Mouse (Mus musculus): Measurements from ENCODE around the gene Nup50. TPM values are rescaled to one million over a fixed set of nuclear protein-coding genes. Genes with fewer than 3 reads are reported as not detected.

Nup50 gene
- 18.2 and 19.1 TPM in 2 replicates for polyA plus RNA-seq (2012)

DNA sequence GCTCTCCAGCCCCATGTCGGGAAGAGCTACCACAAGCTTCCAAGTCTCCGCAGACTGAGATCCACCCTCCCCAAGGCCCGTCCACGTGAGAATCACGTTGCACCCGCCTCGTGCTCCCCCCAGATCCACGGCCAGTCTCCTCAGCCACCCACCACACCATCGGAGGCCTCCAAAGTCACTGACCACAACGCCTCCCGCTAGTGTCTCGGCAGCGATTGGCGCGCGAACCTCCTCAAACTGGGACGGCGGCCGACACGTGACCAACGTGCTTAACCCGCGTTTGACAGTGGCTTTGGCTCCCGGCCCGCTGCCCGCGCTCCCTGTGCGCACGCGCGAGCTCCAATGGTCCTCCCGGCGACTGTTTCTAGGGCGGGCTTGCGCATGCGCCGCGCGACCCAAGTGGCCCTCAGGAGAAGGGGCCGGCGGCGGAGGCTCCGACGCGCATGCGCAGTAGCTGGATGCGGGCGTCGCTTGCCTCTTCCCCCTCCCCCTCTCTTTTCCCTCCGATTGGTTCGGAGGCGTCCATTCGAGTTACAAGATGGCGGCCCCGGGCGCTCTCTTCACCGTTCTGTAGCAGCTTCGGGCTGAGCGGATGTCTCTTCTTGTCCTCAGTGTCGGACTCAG, at the start of gene Nup50:
Nup50 (plus strand) TSS at position 528 of the 624 bp plus-strand sequence.

GRCm38 (mm10) chr15:84919938-84920337, 3.3 kb upstream of the Nup50 start, which contains the start of gene Gm29666:
Gm29666 (minus strand) TSS chr15:84920038.

GRCm38 (mm10) chr15:84987874-84988825, 64.9 kb downstream of the Nup50 start, which contains the start of gene 5031439G07Rik:
5031439G07Rik (minus strand) TSS chr15:84988551.

Other genes with a start within 250 kb of the Nup50 start
- 0.14 TPM in 1 of 2 replicates, not detected in the other for gene Arhgap8, start 203.4 kb upstream of the Nup50 start, polyA plus RNA-seq (2012)
- gene Phf21b, start 67.4 kb upstream of the Nup50 start, polyA plus RNA-seq (2012): 1.9 and 3.3 TPM in 2 replicates
- 0.02 and 0.03 TPM in 2 replicates for gene Gm29666, start 3.4 kb upstream of the Nup50 start, polyA plus RNA-seq (2012)
- gene 5031439G07Rik, start 65.1 kb downstream of the Nup50 start, polyA plus RNA-seq (2012): 41.5 and 46.0 TPM in 2 replicates
- not detected in 2 replicates for gene Upk3a, start 93.7 kb downstream of the Nup50 start, polyA plus RNA-seq (2012)
- 4.5 and 5.6 TPM in 2 replicates for gene Fam118a, start 105.5 kb downstream of the Nup50 start, polyA plus RNA-seq (2012)
- 0.01 TPM in 1 of 2 replicates, not detected in the other for gene Smc1b, start 208.6 kb downstream of the Nup50 start, polyA plus RNA-seq (2012)
- gene Ribc2, start 208.7 kb downstream of the Nup50 start, polyA plus RNA-seq (2012): not detected in 2 replicates